Mouse (Mus musculus): ENCODE measurements around the gene Dhx16.
"Not testable (repeated sequence)": the region's sequence is repeated elsewhere in the genome, so short reads cannot be mapped to it uniquely, and the experiment has no call there.

The Dhx16 gene

GRCm38 (mm10) chr17:35879245-35880057 lies at the start of gene Dhx16:
TSS of gene Dhx16 (plus strand) at chr17:35879819.
- DNase-seq: peak; percentile 86 to 92

DNA sequence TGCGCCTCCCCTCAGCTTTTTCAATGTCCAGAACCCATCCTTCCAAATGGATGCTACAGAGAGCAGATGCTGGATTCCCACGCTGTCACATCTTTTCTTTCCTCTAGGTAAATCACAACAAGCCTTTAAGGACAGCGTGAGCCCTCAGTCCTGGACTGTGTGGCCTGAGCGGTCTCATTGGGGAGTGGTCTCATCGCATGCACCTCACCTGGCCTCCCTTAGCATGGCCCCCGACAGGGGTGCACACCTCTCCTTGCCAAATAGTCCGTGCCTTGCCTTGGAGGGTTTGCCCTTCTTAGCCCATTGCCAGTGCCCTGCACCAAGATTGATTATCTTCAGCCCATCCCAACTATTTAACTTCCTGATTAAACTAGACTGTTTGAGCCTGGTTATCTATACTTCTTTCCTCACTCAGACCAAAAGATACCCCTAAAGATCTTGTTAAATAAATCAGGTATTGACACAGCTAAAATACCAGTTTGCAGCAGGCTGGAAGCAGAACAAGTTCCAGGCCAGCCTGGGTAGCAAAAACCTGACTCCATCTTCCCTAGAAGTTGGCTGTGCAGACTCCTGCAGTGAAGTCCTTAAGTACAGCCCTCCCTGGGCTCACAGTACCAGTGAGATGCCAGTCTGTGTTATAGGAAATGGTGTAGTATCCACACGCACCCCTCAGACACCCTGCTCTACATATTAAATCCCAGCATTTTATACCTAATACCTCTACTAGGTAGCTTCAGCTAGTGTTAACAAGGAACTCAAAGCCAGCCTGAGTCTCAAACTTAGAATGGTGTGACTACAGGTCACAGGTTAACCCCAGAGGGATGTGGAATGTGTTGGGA lies 47.0 kb upstream of the Dhx16 start:
- no peak for DNase-seq

GRCm38 (mm10) chr17:35833239-35833751 lies 46.3 kb upstream of the Dhx16 start:
- DNase-seq: no peak

- DNase-seq: no peak
These were observed 45.7 kb upstream of the Dhx16 start for GRCm38 (mm10) chr17:35833894-35834293.

GRCm38 (mm10) chr17:35834696-35835422 lies 44.8 kb upstream of the Dhx16 start:
- DNase-seq: peak in 1 of 2 experiments; percentile 18

GRCm38 (mm10) chr17:35835424-35836140 lies 44.0 kb upstream of the Dhx16 start:
- peak in 1 of 2 experiments; percentile 20 for DNase-seq

- peak in 1 of 2 experiments; percentile 74 for DNase-seq
These were observed 43.2 kb upstream of the Dhx16 start for GRCm38 (mm10) chr17:35836178-35836965.

DNA sequence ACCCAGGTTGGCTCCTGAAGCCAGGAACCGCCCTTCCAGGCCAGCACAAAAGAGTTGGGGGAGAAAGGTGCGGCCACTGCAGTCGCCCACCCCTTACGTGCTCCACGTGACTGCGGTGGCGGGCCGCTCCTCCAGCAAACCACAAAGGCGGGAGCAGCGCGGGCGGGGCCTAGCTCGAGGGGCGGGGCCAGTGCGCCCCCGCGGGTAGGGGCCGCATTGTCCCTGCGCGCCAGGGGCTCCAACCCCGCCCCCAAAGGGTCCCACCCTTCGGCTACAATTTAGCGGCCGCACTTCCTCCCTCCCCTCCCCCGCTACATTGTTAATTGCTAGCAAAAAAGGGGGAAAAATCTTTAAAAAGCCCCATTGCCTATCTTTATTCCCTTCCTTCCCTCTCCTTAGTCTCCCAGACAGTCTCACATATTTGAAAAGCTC lies 42.6 kb upstream of the Dhx16 start:
- DNase-seq: peak; percentile 90 to 92

GRCm38 (mm10) chr17:35837487-35837886 lies 42.1 kb upstream of the Dhx16 start:
- DNase-seq: peak in 1 of 2 experiments; percentile 75

- peak; percentile 96 to 97 for DNase-seq
These were observed 41.5 kb upstream of the Dhx16 start, which contains the start of gene Tubb5 for GRCm38 (mm10) chr17:35838122-35838544. TSS of gene Tubb5 (minus strand) at chr17:35838306.

GRCm38 (mm10) chr17:35838570-35838969 lies 41.0 kb upstream of the Dhx16 start:
- peak in 1 of 2 experiments; percentile 30 for DNase-seq

DNA sequence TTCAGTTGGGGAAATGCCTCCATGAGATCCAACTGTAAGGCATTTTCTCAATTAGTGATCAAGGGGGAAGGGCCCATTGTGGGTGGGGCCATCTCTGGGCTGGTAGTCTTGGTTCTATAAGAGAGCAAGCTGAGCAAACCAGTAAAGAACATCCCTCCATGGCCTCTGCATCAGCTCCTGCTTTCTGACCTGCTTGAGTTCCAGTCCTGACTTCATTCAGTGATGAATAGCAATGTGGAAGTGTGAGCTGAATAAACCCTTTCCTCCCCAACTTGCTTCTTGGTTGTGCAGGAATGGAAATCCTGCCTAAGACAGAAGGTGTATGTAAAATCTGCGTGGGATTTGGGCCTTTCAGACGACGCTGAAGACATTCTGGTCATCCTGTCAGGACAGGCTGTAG lies 40.6 kb upstream of the Dhx16 start:
- not testable (repeated sequence) for DNase-seq

GRCm38 (mm10) chr17:35840561-35840960 lies 39.1 kb upstream of the Dhx16 start:
- DNase-seq: no peak

DNA sequence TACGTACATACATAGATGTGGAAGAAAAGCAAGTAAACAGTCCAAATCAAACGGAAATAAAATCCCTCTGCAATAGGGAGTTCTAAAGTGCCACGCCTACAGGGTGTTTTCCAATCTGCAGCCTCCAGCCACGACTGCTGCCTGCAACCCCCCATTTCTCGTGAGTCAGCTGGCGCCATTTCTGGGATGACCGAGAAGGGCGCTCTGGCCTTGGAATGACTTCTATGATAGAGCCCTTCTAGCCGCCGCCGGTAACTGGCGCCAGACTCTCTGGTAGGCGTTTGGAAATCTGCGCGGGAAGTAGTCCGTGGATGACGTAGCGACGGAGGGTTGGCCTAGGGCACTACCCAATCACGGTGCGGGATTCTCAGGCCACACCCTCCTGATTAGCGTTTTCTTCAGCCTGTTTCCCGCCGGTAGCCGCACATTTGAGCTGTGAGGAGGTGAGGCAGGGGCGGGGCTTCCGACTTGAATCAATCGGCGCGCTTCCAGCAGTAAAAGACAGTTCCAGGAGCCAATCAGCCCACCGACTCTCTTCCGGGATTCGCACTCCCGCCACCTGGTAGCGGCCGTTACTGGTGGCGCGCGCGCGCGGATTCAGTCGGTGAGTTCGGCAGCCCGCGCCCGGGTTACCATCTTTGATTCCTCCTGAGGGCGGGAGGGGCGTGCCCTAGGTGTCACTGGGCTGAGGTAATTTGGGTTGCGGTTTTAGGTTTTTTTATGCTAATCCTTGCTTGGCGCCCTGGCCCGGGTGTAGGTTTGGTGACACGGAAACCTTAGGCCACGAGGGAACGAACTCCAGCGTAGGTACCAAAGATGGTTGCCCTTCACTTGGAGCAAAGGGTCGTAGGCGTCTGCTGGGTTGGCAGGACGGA lies 38.3 kb upstream of the Dhx16 start, which contains the start of gene Mdc1:
Gene Mdc1, plus strand, starts transcription at position 440 of the 875 bp plus-strand sequence.
- DNase-seq: peak; percentile 99 to 100

- no peak for DNase-seq
These were observed 37.6 kb upstream of the Dhx16 start for GRCm38 (mm10) chr17:35842006-35842405.

DNA sequence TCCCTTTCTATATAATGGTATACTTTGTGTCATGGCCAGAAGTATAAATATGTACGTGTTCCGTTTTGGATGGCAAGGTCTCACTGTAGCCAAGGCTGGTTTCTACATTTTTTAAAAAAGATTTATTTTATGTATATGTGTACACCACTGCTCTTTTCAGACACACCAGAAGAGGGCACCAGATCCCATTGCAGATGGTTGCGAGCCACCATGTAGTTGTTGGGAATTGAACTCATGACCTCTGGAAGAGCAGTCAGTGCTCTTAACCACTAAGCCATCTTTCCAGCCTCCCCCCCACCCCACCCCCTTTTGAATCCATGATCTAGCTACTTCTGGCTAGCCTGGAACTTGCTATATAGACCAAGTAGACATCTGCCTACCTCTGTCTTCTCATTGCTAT lies 36.1 kb upstream of the Dhx16 start:
- no peak for DNase-seq

DNA sequence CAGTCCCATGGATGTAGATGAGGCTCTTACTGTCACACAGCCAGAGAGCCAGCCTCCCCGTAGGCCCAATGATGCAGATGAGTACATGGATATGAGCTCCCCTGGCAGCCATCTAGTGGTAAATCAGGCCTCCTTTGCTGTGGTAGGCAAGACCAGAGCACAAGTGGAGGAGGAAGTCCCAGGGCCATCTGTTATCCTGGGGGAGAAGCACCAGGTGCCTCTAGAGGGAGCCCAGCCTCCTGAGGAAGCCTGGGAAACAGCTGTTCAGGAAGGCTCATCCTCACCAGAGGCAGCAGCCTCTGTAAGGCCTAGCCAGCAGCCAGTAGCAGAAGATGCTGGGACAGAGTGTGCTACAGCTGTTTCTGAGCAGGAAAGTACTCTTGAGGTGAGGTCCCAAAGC lies 31.5 kb upstream of the Dhx16 start:
- DNase-seq: no peak

DNA sequence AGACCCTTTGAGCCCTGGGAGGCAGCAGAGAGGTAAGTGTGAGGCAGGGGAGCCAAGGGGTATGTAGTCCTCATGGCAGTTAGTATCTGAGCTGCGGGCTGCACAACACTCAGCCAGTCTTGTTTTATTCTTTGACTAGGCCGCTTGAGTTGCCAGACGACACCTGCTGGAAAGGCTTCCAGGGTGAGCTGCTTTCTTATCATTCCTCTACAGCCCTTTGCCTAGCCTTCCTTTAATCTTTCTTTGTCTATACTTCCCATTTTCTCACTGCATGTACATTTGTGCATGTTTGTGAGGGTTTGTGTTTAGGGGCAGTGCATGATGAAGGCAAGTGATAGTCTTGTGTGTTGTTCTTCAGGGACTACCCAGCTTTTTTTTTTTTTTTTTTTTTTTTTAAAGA lies 28.6 kb upstream of the Dhx16 start:
- no peak for DNase-seq

- DNase-seq: no peak
These were observed 20.2 kb upstream of the Dhx16 start for GRCm38 (mm10) chr17:35859371-35859770.

DNA sequence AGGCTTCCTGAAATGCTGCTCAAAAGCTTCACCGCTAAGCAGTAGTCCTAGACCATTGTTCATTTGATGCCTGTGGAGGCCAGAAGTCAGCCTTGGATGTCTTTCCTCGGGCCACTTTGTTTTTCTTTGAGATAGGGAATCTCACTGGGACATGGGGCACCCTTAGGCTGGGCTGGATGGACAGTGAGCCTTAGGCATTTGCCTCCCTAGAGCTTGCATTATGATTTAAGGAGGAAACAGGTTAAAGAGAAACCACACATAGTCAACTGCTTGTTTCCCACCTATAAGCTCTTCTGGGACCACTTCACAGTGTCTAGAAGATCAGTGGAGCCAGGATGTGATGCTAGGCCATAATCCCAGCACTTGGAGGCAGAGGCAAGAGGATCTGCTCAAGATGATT lies 19.8 kb upstream of the Dhx16 start:
- DNase-seq: no peak
